Mouse (Mus musculus) embryonic facial prominence, embryonic 11.5 days (tissue): Measurements from ENCODE around the gene Olfr1160. TPM values are rescaled to one million over a fixed set of nuclear protein-coding genes. Genes with fewer than 3 reads are reported as not detected.
"Not testable (repeated sequence)": the region's sequence is repeated elsewhere in the genome, so short reads cannot be mapped to it uniquely, and the experiment has no call there.

ENCODE experiments used
- ATAC-seq: fragments of 200-750 bp; cut with Nextera tagmentation; replicated peaks from 2 replicates; pipeline ENCODE4 v1.8.0; 2017; ENCODE audit warnings: low read depth; ENCODE audit not compliant: insufficient number of reproducible peaks, low FRiP score, low TSS enrichment
- DNase-seq: peaks from one replicate; pipeline ENCODE4 v3.0.0-alpha.2; 2015; ENCODE audit warnings: low spot score
- H3K27ac ChIP-seq: fragments of 300-500 bp; sonication (generic); replicated peaks from 2 replicates; pipeline ENCODE4 v1.5.1; 2014; ENCODE audit warnings: mild to moderate bottlenecking, low read depth, low read length, control low read depth
- H3K27me3 ChIP-seq: fragments of 300-500 bp; sonication (generic); 2 replicates; pipeline ENCODE4 v1.6.1; 2014; ENCODE audit warnings: mild to moderate bottlenecking, low read length, moderate library complexity, mixed read lengths; ENCODE audit not compliant: control insufficient read depth, insufficient read depth
- H3K36me3 ChIP-seq: fragments of 300-500 bp; sonication (generic); replicated peaks from 2 replicates; pipeline ENCODE4 v1.6.1; 2014; ENCODE audit warnings: low read depth, mild to moderate bottlenecking, low read length, moderate library complexity, mixed read lengths; ENCODE audit not compliant: control insufficient read depth, insufficient read depth
- H3K4me1 ChIP-seq: fragments of 300-500 bp; sonication (generic); 2 replicates; pipeline ENCODE4 v1.6.1; 2014; ENCODE audit warnings: low read length, mixed read lengths; ENCODE audit not compliant: control insufficient read depth, insufficient read depth
- H3K4me2 ChIP-seq: fragments of 300-500 bp; sonication (generic); 2 replicates; pipeline ENCODE4 v1.6.1; 2014; ENCODE audit warnings: low read depth, mild to moderate bottlenecking, control low read depth, low read length, moderate library complexity
- H3K4me3 ChIP-seq: fragments of 300-500 bp; sonication (generic); 2 replicates; pipeline ENCODE4 v1.5.1; 2014; ENCODE audit warnings: low read depth, low read length, control low read depth
- H3K9ac ChIP-seq: fragments of 300-500 bp; sonication (generic); replicated peaks from 2 replicates; pipeline ENCODE4 v1.6.1; 2014; ENCODE audit warnings: mild to moderate bottlenecking, control low read depth, low read length
- H3K9me3 ChIP-seq: fragments of 300-500 bp; sonication (generic); replicated peaks from 2 replicates; pipeline ENCODE4 v1.6.1; 2016; ENCODE audit warnings: mild to moderate bottlenecking, low read length, inconsistent platforms, mixed read lengths; ENCODE audit not compliant: control insufficient read depth
- WGBS: fragments of 180-500 bp; shearing (Covaris S2); extraction: QIAGEN DNeasy Blood & Tissue Kit; methylation state at CpG from one replicate; pipeline ENCODE4 v1.1.7; 2014; 5-methylcytosine and 5-hydroxymethylcytosine counted together
- polyA plus RNA-seq: library from polyadenylated mRNA; unstranded; fragments of >200 nt; fragmentation: Nextera tagmentation; extraction: Ambion mirVana; gene quantifications from 2 replicates; pipeline ENCODE4 v1.2.1, GENCODE M21; 2014

Gene Olfr1160
- not detected in 2 replicates for polyA plus RNA-seq

GRCm38 (mm10) chr2:88007515-88008318, at the start of gene Olfr1160:
Gene Olfr1160, minus strand, starts transcription at chr2:88008268.
- Histone ChIP-seq H3K9me3 (no peaks in the 10 kb centered on the region), H3K4me2 (no peak within 1 kb of the TSS), H3K27me3 (no peaks in the 10 kb centered on the region), H3K9ac (no peak within 1 kb of the TSS), H3K27ac (no peak within 1 kb of the TSS), H3K4me3 (no peak within 1 kb of the TSS), H3K36me3 (no peaks in the 10 kb centered on the region), H3K4me1 (no peaks in the 10 kb centered on the region)
- DNase-seq: no peak
- no peak for ATAC-seq

DNA sequence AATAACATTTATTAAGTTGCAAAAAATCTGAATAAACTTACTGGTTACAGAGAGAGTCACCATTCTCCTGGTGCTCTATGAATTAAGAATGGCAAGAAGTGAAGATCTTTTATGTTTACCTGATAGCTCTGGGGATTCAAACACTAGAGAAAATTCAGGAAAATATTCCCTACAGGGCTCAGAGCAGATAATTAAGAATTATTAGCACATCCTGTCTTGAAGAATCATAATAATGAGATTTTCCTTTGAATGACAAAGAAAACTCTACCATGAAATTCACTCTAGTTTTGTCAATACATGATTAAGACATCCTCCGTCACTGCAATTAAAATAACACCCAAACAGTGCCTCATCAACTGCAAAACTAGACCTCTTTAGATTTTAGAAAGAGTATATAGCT, 43.0 kb upstream of the Olfr1160 start, which contains the start of gene Olfr1162:
Gene Olfr1162 (minus strand): TSS at position 101 of the 400 bp plus-strand sequence.
- Histone ChIP-seq H3K4me1 (no peaks in the 10 kb centered on the region), H3K4me2 (no peak within 1 kb of the TSS), H3K27me3 (no peaks in the 10 kb centered on the region), H3K36me3 (no peaks in the 10 kb centered on the region), H3K9ac (no peak within 1 kb of the TSS), H3K9me3 (no peaks in the 10 kb centered on the region), H3K27ac (no peak within 1 kb of the TSS), H3K4me3 (no peak within 1 kb of the TSS)
- WGBS: 74% methylated on average over 1 of the region's 1 CpGs
- ATAC-seq: no peak
- DNase-seq: no peak

- no peaks in the 10 kb centered on the region for H3K27me3 ChIP-seq
- no peak within 1 kb of the TSS for H3K9ac ChIP-seq
- H3K9me3 ChIP-seq: no peaks in the 10 kb centered on the region
- no peak within 1 kb of the TSS for H3K4me2 ChIP-seq
- no peaks in the 10 kb centered on the region for H3K4me1 ChIP-seq
- DNase-seq (no peak), ATAC-seq (no peak)
- H3K4me3 ChIP-seq: no peak within 1 kb of the TSS
- H3K36me3 ChIP-seq: no peaks in the 10 kb centered on the region
- no peak within 1 kb of the TSS for H3K27ac ChIP-seq
Measured at GRCm38 (mm10) chr2:88037599-88037998, 29.5 kb upstream of the Olfr1160 start, which contains the start of gene Olfr73. Gene Olfr73, minus strand, starts transcription at chr2:88037699.

- H3K9me3 ChIP-seq, H3K27ac ChIP-seq, H3K36me3 ChIP-seq, ATAC-seq, H3K27me3 ChIP-seq, DNase-seq, H3K4me3 ChIP-seq, H3K4me2 ChIP-seq, H3K9ac ChIP-seq, H3K4me1 ChIP-seq: not testable (repeated sequence)
- 82% methylated on average over 1 of the region's 1 CpGs for WGBS
Measured at GRCm38 (mm10) chr2:88022474-88022873, 14.4 kb upstream of the Olfr1160 start, which contains the start of gene Olfr1161. Gene Olfr1161, plus strand, starts transcription at chr2:88022774.

- no peaks in the 10 kb centered on the region for H3K9me3 ChIP-seq
- no peak within 1 kb of the TSS for H3K4me2 ChIP-seq
- H3K4me1 ChIP-seq: no peaks in the 10 kb centered on the region
- no peak within 1 kb of the TSS for H3K4me3 ChIP-seq
- ATAC-seq (no peak), DNase-seq (no peak)
- no peaks in the 10 kb centered on the region for H3K36me3 ChIP-seq
- H3K9ac ChIP-seq: no peak within 1 kb of the TSS
- no peaks in the 10 kb centered on the region for H3K27me3 ChIP-seq
- no peak within 1 kb of the TSS for H3K27ac ChIP-seq
Measured at GRCm38 (mm10) chr2:87989813-87990212, 18.3 kb downstream of the Olfr1160 start, which contains the start of gene Olfr1158. Gene Olfr1158, plus strand, starts transcription at chr2:87990113.

GRCm38 (mm10) chr2:87974563-87974962, 33.5 kb downstream of the Olfr1160 start, which contains the start of gene Olfr74:
Gene Olfr74, minus strand, starts transcription at chr2:87974663.
- no peak within 1 kb of the TSS for H3K4me2 ChIP-seq
- no peak within 1 kb of the TSS for H3K27ac ChIP-seq
- H3K27me3 ChIP-seq: no peaks in the 10 kb centered on the region
- WGBS: 74% methylated on average over 3 of the region's 3 CpGs
- ATAC-seq (no peak), DNase-seq (no peak)
- no peak within 1 kb of the TSS for H3K4me3 ChIP-seq
- no peaks in the 10 kb centered on the region for H3K4me1 ChIP-seq
- H3K36me3 ChIP-seq: no peaks in the 10 kb centered on the region
- H3K9ac ChIP-seq: no peak within 1 kb of the TSS
- no peaks in the 10 kb centered on the region for H3K9me3 ChIP-seq

DNA sequence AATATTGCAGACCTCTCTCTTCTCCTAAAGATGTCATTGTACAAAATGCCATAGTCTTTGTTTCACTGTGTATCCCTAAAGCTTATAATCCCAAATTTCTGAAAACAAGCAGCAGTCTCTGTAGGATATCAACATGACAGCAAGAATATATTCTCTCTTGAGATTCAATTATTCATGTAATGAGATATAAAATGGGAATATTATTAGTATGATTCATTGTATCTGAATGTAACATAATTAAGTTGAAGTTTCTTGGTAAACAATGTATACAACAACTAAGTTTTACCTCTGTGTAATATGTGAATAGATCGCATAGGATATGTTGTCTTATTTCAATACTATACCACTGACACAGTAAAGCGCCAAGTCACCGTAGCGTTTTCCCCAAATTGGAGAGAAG, 39.9 kb downstream of the Olfr1160 start, which contains the start of gene Olfr1157:
Gene Olfr1157 (minus strand): TSS at position 101 of the 400 bp plus-strand sequence.
- 96% methylated on average over 4 of the region's 4 CpGs for WGBS
- no peaks in the 10 kb centered on the region for H3K9me3 ChIP-seq
- no peaks in the 10 kb centered on the region for H3K4me1 ChIP-seq
- no peak within 1 kb of the TSS for H3K4me2 ChIP-seq
- DNase-seq: no peak
- H3K4me3 ChIP-seq: no peak within 1 kb of the TSS
- no peak within 1 kb of the TSS for H3K9ac ChIP-seq
- ATAC-seq: no peak
- H3K36me3 ChIP-seq: no peaks in the 10 kb centered on the region
- H3K27ac ChIP-seq: no peak within 1 kb of the TSS
- H3K27me3 ChIP-seq: no peaks in the 10 kb centered on the region

DNA sequence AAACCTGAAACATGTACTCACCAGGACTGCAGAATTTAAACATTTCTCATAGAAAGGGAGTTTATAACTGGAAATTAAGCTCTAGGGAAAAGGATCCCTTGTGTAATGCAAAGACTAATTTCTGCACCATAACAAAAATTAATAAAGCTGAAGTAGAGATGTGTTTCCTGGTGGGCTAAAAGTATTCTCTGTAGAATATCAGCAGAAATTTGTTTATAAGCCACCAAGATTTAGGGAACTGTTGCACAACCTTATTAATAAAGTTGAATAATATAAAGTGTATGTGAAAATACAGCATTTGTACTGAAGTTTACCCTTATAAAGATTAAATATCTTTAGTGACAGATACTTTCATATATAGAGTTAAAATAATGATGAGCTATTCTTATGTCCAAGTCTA, 55.1 kb downstream of the Olfr1160 start, which contains the start of gene Olfr1156:
Gene Olfr1156 (minus strand): TSS at position 101 of the 400 bp plus-strand sequence.
- DNase-seq (no peak), ATAC-seq (no peak)
- Histone ChIP-seq H3K4me3 (no peak within 1 kb of the TSS), H3K9me3 (no peaks in the 10 kb centered on the region), H3K9ac (no peak within 1 kb of the TSS), H3K36me3 (no peaks in the 10 kb centered on the region), H3K27ac (no peak within 1 kb of the TSS), H3K4me1 (no peaks in the 10 kb centered on the region), H3K4me2 (no peak within 1 kb of the TSS), H3K27me3 (no peaks in the 10 kb centered on the region)
